Mouse (Mus musculus) liver, embryonic 15.5 days (tissue): ENCODE measurements around the gene Akain1. TPM values are rescaled to one million over a fixed set of nuclear protein-coding genes. Genes with fewer than 3 reads are reported as not detected.

Source experiments
- ATAC-seq: fragments of 200-750 bp; cut with Nextera tagmentation; 2 replicates; pipeline ENCODE4 v1.8.0; 2017; ENCODE audit warnings: moderate number of reproducible peaks, mild to moderate bottlenecking, moderate library complexity; ENCODE audit not compliant: insufficient read depth
- H3K27ac ChIP-seq: fragments of 300-500 bp; sonication (generic); replicated peaks from 2 replicates; pipeline ENCODE4 v1.5.1; 2015; ENCODE audit warnings: mild to moderate bottlenecking, inconsistent platforms
- H3K27me3 ChIP-seq: fragments of 300-500 bp; sonication (generic); 2 replicates; pipeline ENCODE4 v1.6.1; 2015; ENCODE audit warnings: mild to moderate bottlenecking, inconsistent platforms
- H3K36me3 ChIP-seq: fragments of 300-500 bp; sonication (generic); replicated peaks from 2 replicates; pipeline ENCODE4 v1.6.1; 2015; ENCODE audit warnings: moderate library complexity, mild to moderate bottlenecking, inconsistent platforms
- H3K4me1 ChIP-seq: fragments of 300-500 bp; sonication (generic); replicated peaks from 2 replicates; pipeline ENCODE4 v1.6.1; 2015; ENCODE audit warnings: inconsistent platforms
- H3K4me2 ChIP-seq: fragments of 300-500 bp; sonication (generic); 2 replicates; pipeline ENCODE4 v1.6.1; 2015; ENCODE audit warnings: moderate library complexity, mild to moderate bottlenecking, inconsistent platforms
- H3K4me3 ChIP-seq: fragments of 300-500 bp; sonication (generic); replicated peaks from 2 replicates; pipeline ENCODE4 v1.5.1; 2015; ENCODE audit warnings: mild to moderate bottlenecking, inconsistent platforms
- H3K9ac ChIP-seq: fragments of 300-500 bp; sonication (generic); 2 replicates; pipeline ENCODE4 v1.6.1; 2015; ENCODE audit warnings: moderate library complexity, mild to moderate bottlenecking, inconsistent platforms
- H3K9me3 ChIP-seq: fragments of 300-500 bp; sonication (generic); replicated peaks from 2 replicates; pipeline ENCODE4 v1.6.1; 2016; ENCODE audit warnings: inconsistent platforms
- WGBS: fragments of 180-500 bp; shearing (Covaris S2); methylation state at CpG from one replicate; pipeline ENCODE4 v1.1.7; 2015; ENCODE audit warnings: mixed read lengths; ENCODE audit not compliant: insufficient replicate concordance; 5-methylcytosine and 5-hydroxymethylcytosine counted together
- polyA plus RNA-seq: library from polyadenylated mRNA; unstranded; fragments of >200 nt; fragmentation: Nextera tagmentation; extraction: Ambion mirVana; gene quantifications from 2 replicates; pipeline ENCODE4 v1.2.1, GENCODE M21; 2015

Gene Akain1
- polyA plus RNA-seq, 1 experiment from 2014 or later, result not detected

GRCm38 (mm10) chr17:69487116-69487515, 48.0 kb downstream of the Akain1 start:
- Histone ChIP-seq H3K27ac (no peak overlapping the region), H3K4me2 (no peak overlapping the region), H3K27me3 (no peaks in the 10 kb centered on the region), H3K9ac (no peak overlapping the region), H3K4me3 (no peak overlapping the region), H3K36me3 (no peaks in the 10 kb centered on the region), H3K4me1 (no peaks in the 10 kb centered on the region), H3K9me3 (no peaks in the 10 kb centered on the region)
- no peak for ATAC-seq
- 77% methylated on average over 12 of the region's 12 CpGs for WGBS

- H3K27me3 ChIP-seq, result no peaks in the 10 kb centered on the region
- H3K4me1 ChIP-seq, result no peaks in the 10 kb centered on the region
- 78% methylated on average over 6 of the region's 6 CpGs for WGBS
- H3K9me3 ChIP-seq, result no peaks in the 10 kb centered on the region
- no peak overlapping the region for H3K4me2 ChIP-seq
- no peak overlapping the region for H3K9ac ChIP-seq
- ATAC-seq, result no peak
- H3K36me3 ChIP-seq, result no peaks in the 10 kb centered on the region
- H3K4me3 ChIP-seq, result no peak overlapping the region
- H3K27ac ChIP-seq, result no peak overlapping the region
Measured at GRCm38 (mm10) chr17:69487884-69488283, 48.8 kb downstream of the Akain1 start.

GRCm38 (mm10) chr17:69488826-69489225, 49.7 kb downstream of the Akain1 start:
- Histone ChIP-seq H3K27ac (no peak overlapping the region), H3K27me3 (no peaks in the 10 kb centered on the region), H3K4me3 (no peak overlapping the region), H3K9me3 (no peaks in the 10 kb centered on the region), H3K4me2 (no peak overlapping the region), H3K36me3 (no peaks in the 10 kb centered on the region), H3K9ac (no peak overlapping the region), H3K4me1 (no peaks in the 10 kb centered on the region)
- WGBS, result 76% methylated on average over 5 of the region's 5 CpGs
- no peak for ATAC-seq

- Histone ChIP-seq H3K36me3 (no peaks in the 10 kb centered on the region), H3K27me3 (no peaks in the 10 kb centered on the region), H3K4me3 (no peak overlapping the region), H3K9ac (no peak overlapping the region), H3K4me1 (no peaks in the 10 kb centered on the region; the same call in 1 of the 2 replicates), H3K9me3 (no peaks in the 10 kb centered on the region), H3K27ac (no peak overlapping the region), H3K4me2 (no peak overlapping the region)
- 61% methylated on average over 6 of the region's 6 CpGs for WGBS
- no peak for ATAC-seq
Measured at GRCm38 (mm10) chr17:69492368-69492767, 53.2 kb downstream of the Akain1 start.

GRCm38 (mm10) chr17:69495531-69495930, 56.4 kb downstream of the Akain1 start:
- no peaks in the 10 kb centered on the region; the same call in 1 of the 2 replicates for H3K4me1 ChIP-seq
- no peak for ATAC-seq
- H3K4me2 ChIP-seq, result no peak overlapping the region
- H3K27me3 ChIP-seq, result no peaks in the 10 kb centered on the region
- H3K9me3 ChIP-seq, result no peaks in the 10 kb centered on the region
- H3K4me3 ChIP-seq, result no peak overlapping the region
- 28% methylated on average over 2 of the region's 2 CpGs for WGBS
- no peak overlapping the region for H3K9ac ChIP-seq
- no peaks in the 10 kb centered on the region for H3K36me3 ChIP-seq
- no peak overlapping the region for H3K27ac ChIP-seq

- no peak overlapping the region for H3K27ac ChIP-seq
- H3K27me3 ChIP-seq, result no peaks in the 10 kb centered on the region
- WGBS, result 57% methylated on average over 3 of the region's 3 CpGs
- no peaks in the 10 kb centered on the region; the same call in 1 of the 2 replicates for H3K4me1 ChIP-seq
- H3K4me2 ChIP-seq, result no peak overlapping the region
- no peaks in the 10 kb centered on the region for H3K36me3 ChIP-seq
- no peak for ATAC-seq
- no peak overlapping the region for H3K4me3 ChIP-seq
- H3K9me3 ChIP-seq, result no peaks in the 10 kb centered on the region
- H3K9ac ChIP-seq, result no peak overlapping the region
Measured at GRCm38 (mm10) chr17:69496125-69496524, 57.0 kb downstream of the Akain1 start.

- no peaks in the 10 kb centered on the region; the same call in 1 of the 2 replicates for H3K4me1 ChIP-seq
- H3K4me2 ChIP-seq, result no peak overlapping the region
- no peaks in the 10 kb centered on the region for H3K27me3 ChIP-seq
- no peak overlapping the region for H3K9ac ChIP-seq
- H3K4me3 ChIP-seq, result no peak overlapping the region
- WGBS, result 54% methylated on average over 4 of the region's 4 CpGs
- no peaks in the 10 kb centered on the region for H3K36me3 ChIP-seq
- no peak for ATAC-seq
- H3K9me3 ChIP-seq, result no peaks in the 10 kb centered on the region
- no peak overlapping the region for H3K27ac ChIP-seq
Measured at GRCm38 (mm10) chr17:69497315-69497714, 58.2 kb downstream of the Akain1 start.

- WGBS, result 31% methylated on average over 2 of the region's 2 CpGs
- no peak for ATAC-seq
Measured at GRCm38 (mm10) chr17:69498913-69499312, 59.8 kb downstream of the Akain1 start.

GRCm38 (mm10) chr17:69499441-69499840, 60.3 kb downstream of the Akain1 start:
- H3K4me2 ChIP-seq, result no peak overlapping the region
- WGBS, result 37% methylated on average over 6 of the region's 6 CpGs
- H3K27ac ChIP-seq, result no peak overlapping the region
- no peak for ATAC-seq
- no peaks in the 10 kb centered on the region for H3K27me3 ChIP-seq
- H3K9ac ChIP-seq, result no peak overlapping the region
- H3K4me1 ChIP-seq, result no peaks in the 10 kb centered on the region; the same call in 1 of the 2 replicates
- H3K9me3 ChIP-seq, result no peaks in the 10 kb centered on the region
- H3K4me3 ChIP-seq, result no peak overlapping the region
- H3K36me3 ChIP-seq, result no peaks in the 10 kb centered on the region

More at GRCm38 (mm10) chr17:69498913-69499312, 59.8 kb downstream of the Akain1 start:
- Histone ChIP-seq H3K4me3 (no peak overlapping the region), H3K9ac (no peak overlapping the region), H3K9me3 (no peaks in the 10 kb centered on the region), H3K27ac (no peak overlapping the region), H3K36me3 (no peaks in the 10 kb centered on the region), H3K4me2 (no peak overlapping the region), H3K4me1 (no peaks in the 10 kb centered on the region; the same call in 1 of the 2 replicates), H3K27me3 (no peaks in the 10 kb centered on the region)

- no peak overlapping the region for H3K9ac ChIP-seq
- H3K4me1 ChIP-seq, result no peaks in the 10 kb centered on the region
- H3K36me3 ChIP-seq, result no peaks in the 10 kb centered on the region
- WGBS, result 33% methylated on average over 3 of the region's 3 CpGs
- no peaks in the 10 kb centered on the region for H3K9me3 ChIP-seq
- no peak overlapping the region for H3K27ac ChIP-seq
- ATAC-seq, result no peak
- H3K27me3 ChIP-seq, result no peaks in the 10 kb centered on the region
- no peak overlapping the region for H3K4me2 ChIP-seq
- no peak overlapping the region for H3K4me3 ChIP-seq
Measured at GRCm38 (mm10) chr17:69506070-69506469, 66.9 kb downstream of the Akain1 start.

- WGBS, result 75% methylated on average over 4 of the region's 4 CpGs
- Histone ChIP-seq H3K4me1 (no peaks in the 10 kb centered on the region), H3K27me3 (no peaks in the 10 kb centered on the region), H3K27ac (no peak overlapping the region), H3K9ac (no peak overlapping the region), H3K9me3 (no peaks in the 10 kb centered on the region), H3K4me2 (no peak overlapping the region), H3K4me3 (no peak overlapping the region), H3K36me3 (no peaks in the 10 kb centered on the region)
- ATAC-seq, result no peak
Measured at GRCm38 (mm10) chr17:69516344-69516907, 77.3 kb downstream of the Akain1 start.

GRCm38 (mm10) chr17:69531472-69531871, 92.3 kb downstream of the Akain1 start:
- Histone ChIP-seq H3K27me3 (no peaks in the 10 kb centered on the region), H3K4me2 (no peak overlapping the region), H3K9ac (no peak overlapping the region), H3K27ac (no peak overlapping the region), H3K4me3 (no peak overlapping the region), H3K4me1 (no peaks in the 10 kb centered on the region), H3K36me3 (no peaks in the 10 kb centered on the region), H3K9me3 (no peaks in the 10 kb centered on the region)
- 66% methylated on average over 5 of the region's 5 CpGs for WGBS
- no peak for ATAC-seq
